Mouse (Mus musculus) erythroblast, embryonic 14.5 days (primary cell): ENCODE measurements around the gene Vps26c. TPM values are rescaled to one million over a fixed set of nuclear protein-coding genes. Genes with fewer than 3 reads are reported as not detected.

Experiments used
- H3K27me3 ChIP-seq: 2 replicates; pipeline ENCODE4 v1.6.1; 2012; ENCODE audit warnings: inconsistent platforms; ENCODE audit not compliant: control insufficient read depth
- H3K36me3 ChIP-seq: 2 replicates; pipeline ENCODE4 v1.6.1; 2012; ENCODE audit warnings: mild to moderate bottlenecking, inconsistent platforms; ENCODE audit not compliant: control insufficient read depth
- H3K4me1 ChIP-seq: 2 replicates; pipeline ENCODE4 v1.6.1; 2012; ENCODE audit warnings: inconsistent platforms; ENCODE audit not compliant: control insufficient read depth
- H3K4me3 ChIP-seq: replicated peaks from 2 replicates; pipeline ENCODE3; 2012; ENCODE audit warnings: moderate library complexity, mild to moderate bottlenecking, inconsistent platforms
- H3K9me3 ChIP-seq: 2 replicates; pipeline ENCODE4 v1.6.1; 2012; ENCODE audit warnings: low read length, inconsistent platforms, mixed read lengths; ENCODE audit not compliant: control insufficient read depth
- GATA1 ChIP-seq: IDR thresholded peaks from 2 replicates; pipeline ENCODE4 v1.6.1; 2012; ENCODE audit warnings: low read length, inconsistent platforms, mixed read lengths
- TAL1 ChIP-seq: IDR thresholded peaks from 3 replicates; pipeline ENCODE4 v1.6.1; 2012; ENCODE audit warnings: low read length, inconsistent platforms, mixed read lengths
- polyA plus RNA-seq: library from polyadenylated mRNA; stranded (reverse); fragments of >175 nt; gene quantifications from 2 replicates; pipeline ENCODE4 v1.2.3, GENCODE M21; 2012

The Vps26c gene
- polyA plus RNA-seq, result 0.06 and 0.20 TPM in 2 replicates

DNA sequence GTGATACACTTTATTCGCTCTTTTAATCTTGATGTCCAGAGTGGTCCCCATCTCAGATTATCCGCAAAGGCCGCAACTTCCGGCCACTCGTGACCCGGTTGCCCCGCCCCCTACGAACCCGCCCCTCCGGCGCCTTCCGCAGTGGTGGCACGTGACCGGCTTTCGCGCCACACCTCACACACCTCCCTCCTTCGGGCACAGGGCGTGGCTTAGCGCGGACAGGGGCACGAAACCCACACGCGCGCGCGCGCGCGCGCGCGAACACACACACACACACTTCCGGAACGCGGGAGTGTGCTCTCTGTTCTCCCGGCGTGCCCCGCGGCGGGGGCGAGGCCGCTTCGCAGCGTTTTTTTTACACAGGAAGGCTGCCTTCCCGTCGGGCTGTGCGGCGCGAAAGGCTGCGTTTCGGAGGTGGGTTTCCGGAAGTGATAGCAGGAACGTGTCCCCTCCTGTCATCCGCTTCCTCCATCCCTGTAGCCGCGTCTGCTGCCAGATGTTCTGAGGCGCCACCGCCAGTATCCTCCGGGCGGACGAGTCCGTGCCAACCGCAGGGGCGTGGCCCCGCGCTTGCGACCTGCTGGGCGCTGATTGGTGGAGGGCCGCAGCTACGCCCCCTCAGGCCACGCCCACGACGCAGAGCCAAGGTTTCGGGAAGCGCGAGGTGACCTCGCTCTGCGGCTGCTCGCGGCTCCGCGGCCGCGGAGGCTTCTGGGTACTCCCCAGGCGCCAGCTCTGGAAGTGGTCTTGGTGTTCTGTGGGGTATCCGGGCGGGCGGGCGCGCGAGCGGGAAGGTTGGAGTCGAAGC is at the start of gene Vps26c:
Gene Vps26c, minus strand, starts transcription at position 487 of the 808 bp plus-strand sequence.
- TF ChIP-seq TAL1, result no peak
- TF ChIP-seq GATA1, result no peak
- H3K4me3 ChIP-seq, result peak within 1 kb of the TSS; percentile 87
- H3K27me3 ChIP-seq, result no peaks in the 10 kb centered on the region
- H3K9me3 ChIP-seq, result no peaks in the 10 kb centered on the region
- H3K36me3 ChIP-seq, result peaks cover 4% of the 10 kb centered on the region
- H3K4me1 ChIP-seq, result peaks cover 36% of the 10 kb centered on the region

- TF ChIP-seq GATA1, result no peak
- no peak for TF ChIP-seq TAL1
- Histone ChIP-seq H3K4me3 (no peak overlapping the region), H3K27me3 (no peaks in the 10 kb centered on the region), H3K36me3 (peaks cover 56% of the 10 kb centered on the region), H3K4me1 (peaks cover 75% of the 10 kb centered on the region), H3K9me3 (no peaks in the 10 kb centered on the region)
Observed at GRCm38 (mm10) chr16:94575757-94576156, 49.1 kb upstream of the Vps26c start.

DNA sequence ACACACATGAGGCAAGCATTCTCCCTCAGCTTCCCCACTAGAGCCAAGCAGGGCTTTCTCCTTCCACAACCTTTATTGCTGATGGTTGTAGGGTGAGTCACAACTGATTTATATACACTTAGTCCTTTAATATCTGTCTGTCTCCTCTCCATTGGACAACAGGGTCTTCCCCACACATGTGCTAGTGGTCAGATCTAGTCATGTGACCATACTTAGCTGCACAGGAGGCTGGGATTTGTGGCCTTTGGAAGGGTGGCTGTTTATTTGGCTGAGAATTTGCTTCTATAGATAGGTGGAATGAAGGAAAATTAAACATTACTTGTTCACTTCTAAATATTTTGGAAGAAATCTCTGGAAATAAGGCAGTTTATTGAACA is 48.1 kb upstream of the Vps26c start:
- Histone ChIP-seq H3K36me3 (peaks cover 51% of the 10 kb centered on the region), H3K27me3 (no peaks in the 10 kb centered on the region), H3K9me3 (no peaks in the 10 kb centered on the region), H3K4me3 (no peak overlapping the region), H3K4me1 (peaks cover 70% of the 10 kb centered on the region)
- TF ChIP-seq TAL1 (no peak), GATA1 (no peak)

- H3K36me3 ChIP-seq, result peaks cover 46% of the 10 kb centered on the region
- no peaks in the 10 kb centered on the region for H3K9me3 ChIP-seq
- no peak for TF ChIP-seq GATA1
- no peak for TF ChIP-seq TAL1
- H3K4me1 ChIP-seq, result peaks cover 65% of the 10 kb centered on the region
- H3K4me3 ChIP-seq, result no peak overlapping the region
- no peaks in the 10 kb centered on the region for H3K27me3 ChIP-seq
Observed at GRCm38 (mm10) chr16:94574025-94574717, 47.5 kb upstream of the Vps26c start.

DNA sequence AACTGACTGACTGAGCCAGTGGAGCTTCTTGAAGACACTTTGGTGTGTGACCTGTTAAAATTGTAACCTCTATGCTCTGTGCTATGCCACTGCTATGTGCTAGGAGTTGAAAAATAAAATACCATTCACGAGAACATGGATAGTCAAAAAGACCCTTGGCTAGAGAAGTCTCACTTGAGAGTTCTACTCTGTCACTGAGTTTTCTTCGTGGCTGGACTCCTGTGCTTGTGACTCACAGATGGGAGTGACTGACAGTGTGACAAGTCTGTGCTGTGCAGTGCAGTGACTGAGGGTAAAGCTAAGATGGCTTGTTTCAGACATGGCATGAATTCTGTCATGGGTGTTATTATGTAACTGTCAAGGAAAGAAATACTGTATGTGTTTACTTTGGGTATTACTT is 45.8 kb upstream of the Vps26c start:
- TF ChIP-seq GATA1 (no peak), TAL1 (no peak)
- H3K4me1 ChIP-seq, result peaks cover 62% of the 10 kb centered on the region
- no peaks in the 10 kb centered on the region for H3K9me3 ChIP-seq
- H3K36me3 ChIP-seq, result peaks cover 40% of the 10 kb centered on the region
- peak overlapping the region; percentile 98 for H3K4me3 ChIP-seq
- no peaks in the 10 kb centered on the region for H3K27me3 ChIP-seq

- Histone ChIP-seq H3K4me1 (peaks cover 54% of the 10 kb centered on the region), H3K27me3 (no peaks in the 10 kb centered on the region), H3K4me3 (peak overlapping the region; percentile 98), H3K9me3 (no peaks in the 10 kb centered on the region), H3K36me3 (peaks cover 31% of the 10 kb centered on the region)
- TF ChIP-seq TAL1, result no peak
- no peak for TF ChIP-seq GATA1
Observed at GRCm38 (mm10) chr16:94571111-94571993, 44.7 kb upstream of the Vps26c start.

GRCm38 (mm10) chr16:94570361-94571041 is 43.9 kb upstream of the Vps26c start:
- Histone ChIP-seq H3K4me3 (peak overlapping the region; percentile 98), H3K4me1 (peaks cover 46% of the 10 kb centered on the region)

More at GRCm38 (mm10) chr16:94570361-94571041, 43.9 kb upstream of the Vps26c start:
- H3K9me3 ChIP-seq, result no peaks in the 10 kb centered on the region
- H3K36me3 ChIP-seq, result peaks cover 22% of the 10 kb centered on the region
- no peak for TF ChIP-seq TAL1
- no peak for TF ChIP-seq GATA1
- H3K27me3 ChIP-seq, result peaks cover 2% of the 10 kb centered on the region; the same call in 1 of the 2 replicates
